Mouse (Mus musculus) kidney, postnatal 10 days (tissue): ENCODE data around the gene Pard3b.

Experiments used
- DNase-seq: peaks from one replicate; pipeline ENCODE4 v3.0.0; 2021; ENCODE audit warnings: mixed read lengths

Pard3b gene

GRCm38 (mm10) chr1:62650491-62650890 is 1011.9 kb downstream of the Pard3b start:
- no peak for DNase-seq

- no peak for DNase-seq
Measured at GRCm38 (mm10) chr1:62654436-62654835, 1015.8 kb downstream of the Pard3b start.

- peak; percentile 68 for DNase-seq
Measured at GRCm38 (mm10) chr1:62664960-62665645, 1026.5 kb downstream of the Pard3b start.

GRCm38 (mm10) chr1:62665771-62666730 is 1027.4 kb downstream of the Pard3b start:
- no peak for DNase-seq

GRCm38 (mm10) chr1:62666780-62667179 is 1028.2 kb downstream of the Pard3b start:
- no peak for DNase-seq

- DNase-seq: no peak
Measured at GRCm38 (mm10) chr1:62678611-62679344, 1040.2 kb downstream of the Pard3b start.

- no peak for DNase-seq
Measured at GRCm38 (mm10) chr1:62679466-62679865, 1040.8 kb downstream of the Pard3b start.

- DNase-seq: peak; percentile 47
Measured at GRCm38 (mm10) chr1:62682456-62683385, 1044.1 kb downstream of the Pard3b start.

- DNase-seq: no peak
Measured at GRCm38 (mm10) chr1:62683498-62683897, 1044.9 kb downstream of the Pard3b start.

- DNase-seq: no peak
Measured at GRCm38 (mm10) chr1:62687511-62687910, 1048.9 kb downstream of the Pard3b start.

- DNase-seq: no peak
Measured at GRCm38 (mm10) chr1:62691175-62691574, 1052.6 kb downstream of the Pard3b start.
